Mouse (Mus musculus): ENCODE measurements at regions not wholly inside any gene's neighbourhood (a gene's known extent, or its start where the extent isn't known, plus 50 kb on each side); places are given as distances from the start of the nearest gene placed in this dataset.

- no peak overlapping the region for H3K27ac ChIP-seq (ENCODE audit: low read depth, low read length)
- 88% methylated on average over 1 of the region's 1 CpGs for WGBS
- H3K9ac ChIP-seq (ENCODE audit: low read depth, low read length) = no peak overlapping the region
- no peak overlapping the region for H3K4me3 ChIP-seq (ENCODE audit: low read depth, low read length)
- no peaks in the 10 kb centered on the region for H3K4me1 ChIP-seq (replicated peaks; ENCODE audit: control insufficient read depth, insufficient read depth, low read length)
- ATAC-seq = no peak
- H3K4me2 ChIP-seq (replicated peaks; ENCODE audit: low read depth) = no peak overlapping the region
- H3K27me3 ChIP-seq (replicated peaks; ENCODE audit: control insufficient read depth, insufficient read depth, low read length) = no peaks in the 10 kb centered on the region
- no peaks in the 10 kb centered on the region for H3K9me3 ChIP-seq (ENCODE audit: control insufficient read depth)
- TF ChIP-seq CTCF (IDR thresholded peaks at IDR 0.05; ENCODE audit: low read depth) = no peak
- H3K36me3 ChIP-seq (ENCODE audit: control insufficient read depth, insufficient read depth) = no peaks in the 10 kb centered on the region
Observed at GRCm38 (mm10) chr3:124501427-124501826, 75.6 kb upstream of the 1700006A11Rik start.

- H3K36me3 ChIP-seq (ENCODE audit: control insufficient read depth, insufficient read depth) = no peaks in the 10 kb centered on the region
- H3K27me3 ChIP-seq (replicated peaks; ENCODE audit: control insufficient read depth, insufficient read depth, low read length) = no peaks in the 10 kb centered on the region
- no peak overlapping the region for H3K9ac ChIP-seq (ENCODE audit: low read depth, low read length)
- no peak overlapping the region for H3K4me3 ChIP-seq (ENCODE audit: low read depth, low read length)
- H3K27ac ChIP-seq (ENCODE audit: low read depth, low read length) = no peak overlapping the region
- WGBS = 72% methylated on average over 4 of the region's 4 CpGs
- no peak for ATAC-seq
- TF ChIP-seq CTCF (IDR thresholded peaks at IDR 0.05; ENCODE audit: low read depth) = 0 out of 2 replicates have a peak, but pooled peaks have one; percentile 8
- H3K4me2 ChIP-seq (replicated peaks; ENCODE audit: low read depth) = no peak overlapping the region
- no peaks in the 10 kb centered on the region for H3K9me3 ChIP-seq (ENCODE audit: control insufficient read depth)
- H3K4me1 ChIP-seq (replicated peaks; ENCODE audit: control insufficient read depth, insufficient read depth, low read length) = no peaks in the 10 kb centered on the region
Observed at GRCm38 (mm10) chr3:124496072-124496471, 70.2 kb upstream of the 1700006A11Rik start.
